Mouse (Mus musculus) erythroblast, embryonic 14.5 days (primary cell): Measurements from ENCODE around the gene Ppcdc. TPM values are rescaled to one million over a fixed set of nuclear protein-coding genes. Genes with fewer than 3 reads are reported as not detected.

Source experiments
- H3K27me3 ChIP-seq: 2 replicates; pipeline ENCODE4 v1.6.1; 2012; ENCODE audit warnings: inconsistent platforms; ENCODE audit not compliant: control insufficient read depth
- H3K36me3 ChIP-seq: 2 replicates; pipeline ENCODE4 v1.6.1; 2012; ENCODE audit warnings: mild to moderate bottlenecking, inconsistent platforms; ENCODE audit not compliant: control insufficient read depth
- H3K4me1 ChIP-seq: 2 replicates; pipeline ENCODE4 v1.6.1; 2012; ENCODE audit warnings: inconsistent platforms; ENCODE audit not compliant: control insufficient read depth
- H3K4me3 ChIP-seq: replicated peaks from 2 replicates; pipeline ENCODE3; 2012; ENCODE audit warnings: moderate library complexity, mild to moderate bottlenecking, inconsistent platforms
- H3K9me3 ChIP-seq: 2 replicates; pipeline ENCODE4 v1.6.1; 2012; ENCODE audit warnings: low read length, inconsistent platforms, mixed read lengths; ENCODE audit not compliant: control insufficient read depth
- GATA1 ChIP-seq: IDR thresholded peaks from 2 replicates; pipeline ENCODE4 v1.6.1; 2012; ENCODE audit warnings: low read length, inconsistent platforms, mixed read lengths
- TAL1 ChIP-seq: IDR thresholded peaks from 3 replicates; pipeline ENCODE4 v1.6.1; 2012; ENCODE audit warnings: low read length, inconsistent platforms, mixed read lengths
- polyA plus RNA-seq: library from polyadenylated mRNA; stranded (reverse); fragments of >175 nt; gene quantifications from 2 replicates; pipeline ENCODE4 v1.2.3, GENCODE M21; 2012

Gene Ppcdc
- polyA plus RNA-seq = 0.42 and 0.93 TPM in 2 replicates

- no peaks in the 10 kb centered on the region for H3K9me3 ChIP-seq
- TF ChIP-seq TAL1 (no peak), GATA1 (no peak)
- H3K36me3 ChIP-seq = peaks cover 12% of the 10 kb centered on the region; the same call in 1 of the 2 replicates
- H3K27me3 ChIP-seq = no peaks in the 10 kb centered on the region; the same call in 1 of the 2 replicates
- H3K4me3 ChIP-seq = peak within 1 kb of the TSS; percentile 80
- H3K4me1 ChIP-seq = peaks cover 27% of the 10 kb centered on the region
Measured at GRCm38 (mm10) chr9:57439522-57440295, at the start of gene Ppcdc. Gene Ppcdc, minus strand, starts transcription at chr9:57440124.

- Histone ChIP-seq H3K4me3 (no peak overlapping the region), H3K36me3 (no peaks in the 10 kb centered on the region), H3K27me3 (peaks cover 17% of the 10 kb centered on the region), H3K4me1 (no peaks in the 10 kb centered on the region), H3K9me3 (peaks cover 5% of the 10 kb centered on the region)
- no peak for TF ChIP-seq GATA1
- no peak for TF ChIP-seq TAL1
Measured at GRCm38 (mm10) chr9:57487807-57488206, 47.9 kb upstream of the Ppcdc start.

- Histone ChIP-seq H3K27me3 (peaks cover 17% of the 10 kb centered on the region), H3K4me3 (no peak overlapping the region), H3K9me3 (peaks cover 5% of the 10 kb centered on the region), H3K36me3 (no peaks in the 10 kb centered on the region), H3K4me1 (no peaks in the 10 kb centered on the region)
- no peak for TF ChIP-seq TAL1
- no peak for TF ChIP-seq GATA1
Measured at GRCm38 (mm10) chr9:57485774-57486173, 45.9 kb upstream of the Ppcdc start.

GRCm38 (mm10) chr9:57468914-57469313 lies 29.0 kb upstream of the Ppcdc start:
- H3K4me1 ChIP-seq = peaks cover 11% of the 10 kb centered on the region
- H3K9me3 ChIP-seq = no peaks in the 10 kb centered on the region
- H3K27me3 ChIP-seq = peaks cover 29% of the 10 kb centered on the region
- no peaks in the 10 kb centered on the region for H3K36me3 ChIP-seq
- H3K4me3 ChIP-seq = no peak overlapping the region
- TF ChIP-seq GATA1 (no peak), TAL1 (no peak)

- H3K4me3 ChIP-seq = peak within 1 kb of the TSS; percentile 55
- H3K9me3 ChIP-seq = no peaks in the 10 kb centered on the region
- H3K4me1 ChIP-seq = peaks cover 11% of the 10 kb centered on the region
- TF ChIP-seq GATA1 (no peak), TAL1 (no peak)
- peaks cover 29% of the 10 kb centered on the region for H3K27me3 ChIP-seq
- H3K36me3 ChIP-seq = no peaks in the 10 kb centered on the region
Measured at GRCm38 (mm10) chr9:57467896-57468549, 28.1 kb upstream of the Ppcdc start, which contains the start of gene Scamp5. Gene Scamp5, minus strand, starts transcription at chr9:57468060.

GRCm38 (mm10) chr9:57467271-57467771 lies 27.4 kb upstream of the Ppcdc start:
- TF ChIP-seq GATA1 = no peak
- TF ChIP-seq TAL1 = no peak
- H3K4me3 ChIP-seq = peak overlapping the region; percentile 55
- peaks cover 11% of the 10 kb centered on the region for H3K4me1 ChIP-seq
- no peaks in the 10 kb centered on the region for H3K9me3 ChIP-seq
- peaks cover 29% of the 10 kb centered on the region for H3K27me3 ChIP-seq
- H3K36me3 ChIP-seq = no peaks in the 10 kb centered on the region

- Histone ChIP-seq H3K9me3 (no peaks in the 10 kb centered on the region), H3K27me3 (peaks cover 29% of the 10 kb centered on the region), H3K36me3 (no peaks in the 10 kb centered on the region), H3K4me1 (peaks cover 11% of the 10 kb centered on the region), H3K4me3 (no peak overlapping the region)
- TF ChIP-seq GATA1 (no peak), TAL1 (no peak)
Measured at GRCm38 (mm10) chr9:57466101-57466500, 26.2 kb upstream of the Ppcdc start.

- TF ChIP-seq GATA1 = no peak
Measured at GRCm38 (mm10) chr9:57462866-57463265, 22.9 kb upstream of the Ppcdc start.

GRCm38 (mm10) chr9:57459707-57460106 lies 19.8 kb upstream of the Ppcdc start:
- Histone ChIP-seq H3K4me3 (no peak overlapping the region), H3K36me3 (no peaks in the 10 kb centered on the region), H3K9me3 (no peaks in the 10 kb centered on the region), H3K4me1 (no peaks in the 10 kb centered on the region; the same call in 1 of the 2 replicates), H3K27me3 (no peaks in the 10 kb centered on the region)
- TF ChIP-seq TAL1 (no peak), GATA1 (no peak)

More at GRCm38 (mm10) chr9:57462866-57463265, 22.9 kb upstream of the Ppcdc start:
- Histone ChIP-seq H3K27me3 (peaks cover 19% of the 10 kb centered on the region), H3K36me3 (no peaks in the 10 kb centered on the region), H3K4me3 (no peak overlapping the region), H3K4me1 (peaks cover 8% of the 10 kb centered on the region), H3K9me3 (no peaks in the 10 kb centered on the region)
